Mouse (Mus musculus): ENCODE data around the gene Abca14. TPM values are rescaled to one million over a fixed set of nuclear protein-coding genes. Genes with fewer than 3 reads are reported as not detected.

The Abca14 gene
- not detected in 2 replicates for polyA plus RNA-seq (2015; fragmentation: Nextera tagmentation; extraction: Ambion mirVana)

- no peak for DNase-seq (ENCODE audit: low spot score)
Measured at GRCm38 (mm10) chr7:120203789-120204188, at the start of gene Abca14. Gene Abca14, plus strand, starts transcription at chr7:120203961.

- no peak for DNase-seq (ENCODE audit: low spot score)
Measured at GRCm38 (mm10) chr7:120156841-120157409, 46.8 kb upstream of the Abca14 start.

- DNase-seq (ENCODE audit: low spot score) = no peak
Measured at GRCm38 (mm10) chr7:120157575-120158061, 46.1 kb upstream of the Abca14 start.

GRCm38 (mm10) chr7:120158121-120158613 is 45.6 kb upstream of the Abca14 start:
- no peak for DNase-seq (ENCODE audit: low spot score)

GRCm38 (mm10) chr7:120163581-120164251 is 40.0 kb upstream of the Abca14 start:
- DNase-seq (ENCODE audit: low spot score) = no peak

GRCm38 (mm10) chr7:120172188-120172700 is 31.5 kb upstream of the Abca14 start:
- no peak for DNase-seq (ENCODE audit: low spot score)

GRCm38 (mm10) chr7:120173603-120174244 is 30.0 kb upstream of the Abca14 start, which contains the start of gene Anks4b:
Gene Anks4b, plus strand, starts transcription at chr7:120173858.
- DNase-seq (ENCODE audit: low spot score) = no peak

- DNase-seq (ENCODE audit: low spot score) = no peak
Measured at GRCm38 (mm10) chr7:120174723-120175504, 28.8 kb upstream of the Abca14 start.

GRCm38 (mm10) chr7:120177611-120178010 is 26.1 kb upstream of the Abca14 start:
- no peak for DNase-seq (ENCODE audit: low spot score)

- DNase-seq (ENCODE audit: low spot score) = no peak
Measured at GRCm38 (mm10) chr7:120178935-120179334, 24.8 kb upstream of the Abca14 start.

GRCm38 (mm10) chr7:120180547-120180946 is 23.2 kb upstream of the Abca14 start:
- no peak for DNase-seq (ENCODE audit: low spot score)

- DNase-seq (ENCODE audit: low spot score) = no peak
Measured at GRCm38 (mm10) chr7:120181401-120182230, 22.1 kb upstream of the Abca14 start.

GRCm38 (mm10) chr7:120182891-120183290 is 20.9 kb upstream of the Abca14 start:
- DNase-seq (ENCODE audit: low spot score) = no peak

- DNase-seq (ENCODE audit: low spot score) = no peak
Measured at GRCm38 (mm10) chr7:120188946-120189345, 14.8 kb upstream of the Abca14 start.

GRCm38 (mm10) chr7:120189369-120190149 is 14.2 kb upstream of the Abca14 start:
- no peak for DNase-seq (ENCODE audit: low spot score)

- no peak for DNase-seq (ENCODE audit: low spot score)
Measured at GRCm38 (mm10) chr7:120190150-120190665, 13.6 kb upstream of the Abca14 start.

- no peak for DNase-seq (ENCODE audit: low spot score)
Measured at GRCm38 (mm10) chr7:120192207-120192606, 11.6 kb upstream of the Abca14 start.

GRCm38 (mm10) chr7:120192816-120193215 is 10.9 kb upstream of the Abca14 start:
- no peak for DNase-seq (ENCODE audit: low spot score)

GRCm38 (mm10) chr7:120195207-120195606 is 8.6 kb upstream of the Abca14 start:
- no peak for DNase-seq (ENCODE audit: low spot score)

Data from thymus, postnatal 0 days (tissue).